19 mouse cellular contexts compared by ENCODE assay signal in the genomic region with DNA sequence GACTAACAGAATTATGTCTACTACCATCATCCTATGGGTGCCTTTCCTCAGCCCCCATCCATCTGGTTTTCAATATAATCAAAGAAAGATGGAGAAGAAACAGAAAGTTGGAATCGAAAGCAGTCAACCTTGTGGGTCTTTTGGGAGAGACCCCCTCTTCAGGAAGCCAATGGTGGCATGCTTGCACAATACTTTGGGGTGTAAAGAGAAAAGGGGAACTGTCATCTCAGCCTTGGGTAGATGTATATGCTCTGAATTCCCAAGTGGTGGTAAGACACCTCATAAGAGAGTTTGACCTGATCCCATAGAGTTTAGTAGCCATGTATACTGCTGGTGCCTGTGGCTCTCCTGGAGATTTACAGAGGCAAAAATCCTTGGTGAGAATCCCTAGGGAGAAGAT.
DNase-seq lines count a peak whose midpoint lies in the region; ATAC-seq lines count a peak whose summit lies in the region.
"Had no signal": no experiment of that assay in that cellular context is flagged by ENCODE, and none has a peak within 500 bp of the region (broad histone marks: within the 10 kb centered on the region; RNA-seq: fewer than 3 reads in every experiment).

No protein-coding gene starts in this region.

- no peak overlapping the region for H3K9ac ChIP-seq in lung, embryonic 15.5 days
- H3K9ac ChIP-seq: hindbrain, embryonic 14.5 days had no signal

- intact Hi-C loops in heart, postnatal 36 days (cut with DNase I) = no loop called here

- no peak overlapping the region for H3K4me3 ChIP-seq in heart, embryonic 10.5 days
- no peak overlapping the region for H3K4me3 ChIP-seq in lung, embryonic 15.5 days
- H3K4me3 ChIP-seq: embryonic facial prominence, embryonic 10.5 days; heart, adult 2 months; hindbrain, embryonic 10.5 days had no signal

- H3K36me3 ChIP-seq in heart, embryonic 10.5 days = no peaks in the 10 kb centered on the region
- no peaks in the 10 kb centered on the region for H3K36me3 ChIP-seq in lung, embryonic 15.5 days
- H3K36me3 ChIP-seq: embryonic facial prominence, embryonic 10.5 days; hindbrain, embryonic 10.5 days had no signal

- H3K4me1 ChIP-seq in heart, embryonic 10.5 days = 0 out of 2 replicates have a peak, but pooled peaks cover 13% of the 10 kb centered on the region
- peaks cover 4% of the 10 kb centered on the region; the same call in 1 of the 2 replicates for H3K4me1 ChIP-seq in lung, embryonic 15.5 days

- no peak for DNase-seq in heart, embryonic 10.5 days (ENCODE audit: low spot score)
- DNase-seq in heart, postnatal 36 days = no peak
- DNase-seq in lung, adult 18-20 months = no peak
- no peak for DNase-seq in Muller cell, postnatal 12 days (ENCODE audit: inconsistent ontology term)
- DNase-seq: adrenal gland, adult 2 months; adrenal gland, postnatal 25 days; cerebellum, adult 18-20 months; cerebellum, adult 9-11 months; cerebellum, postnatal 36 days; gastrocnemius, postnatal 36 days; heart, adult 2 months; heart, postnatal 10 days had no signal

- 0 out of 2 replicates have a peak overlapping the region, but pooled peaks have one; percentile 18 for H3K27ac ChIP-seq in heart, embryonic 10.5 days
- peak overlapping the region; percentile 74; the same call in 1 of the 2 replicates for H3K27ac ChIP-seq in lung, embryonic 15.5 days
- H3K27ac ChIP-seq: embryonic facial prominence, embryonic 10.5 days; hindbrain, embryonic 10.5 days had no signal

- H3K27me3 ChIP-seq in heart, embryonic 10.5 days (ENCODE audit: insufficient read depth, poor library complexity, severe bottlenecking) = no peaks in the 10 kb centered on the region
- no peaks in the 10 kb centered on the region for H3K27me3 ChIP-seq in lung, embryonic 15.5 days
- H3K27me3 ChIP-seq: CH12.LX had no signal

- 97% methylated on average over 1 of the region's 1 CpGs for WGBS in heart, embryonic 10.5 days
- 89% methylated on average over 1 of the region's 1 CpGs for WGBS in lung, embryonic 15.5 days

- H3K4me2 ChIP-seq in lung, embryonic 15.5 days = no peak overlapping the region
- H3K4me2 ChIP-seq: hindbrain, embryonic 14.5 days had no signal

- no peak for ATAC-seq in lung, embryonic 15.5 days (ENCODE audit: borderline replicate concordance, extremely low read depth, low FRiP score, low TSS enrichment)
- peak; percentile 82 for ATAC-seq in granulocyte monocyte progenitor cell, adult 5-6 weeks (replicated peaks; ENCODE audit: poor library complexity, severe bottlenecking)
- ATAC-seq: forebrain, embryonic 14.5 days had no signal

- no peaks in the 10 kb centered on the region for H3K9me3 ChIP-seq in heart, embryonic 10.5 days
- H3K9me3 ChIP-seq in lung, embryonic 15.5 days = no peaks in the 10 kb centered on the region
- H3K9me3 ChIP-seq: embryonic facial prominence, embryonic 10.5 days; hindbrain, embryonic 10.5 days had no signal
